In the genomic region with DNA sequence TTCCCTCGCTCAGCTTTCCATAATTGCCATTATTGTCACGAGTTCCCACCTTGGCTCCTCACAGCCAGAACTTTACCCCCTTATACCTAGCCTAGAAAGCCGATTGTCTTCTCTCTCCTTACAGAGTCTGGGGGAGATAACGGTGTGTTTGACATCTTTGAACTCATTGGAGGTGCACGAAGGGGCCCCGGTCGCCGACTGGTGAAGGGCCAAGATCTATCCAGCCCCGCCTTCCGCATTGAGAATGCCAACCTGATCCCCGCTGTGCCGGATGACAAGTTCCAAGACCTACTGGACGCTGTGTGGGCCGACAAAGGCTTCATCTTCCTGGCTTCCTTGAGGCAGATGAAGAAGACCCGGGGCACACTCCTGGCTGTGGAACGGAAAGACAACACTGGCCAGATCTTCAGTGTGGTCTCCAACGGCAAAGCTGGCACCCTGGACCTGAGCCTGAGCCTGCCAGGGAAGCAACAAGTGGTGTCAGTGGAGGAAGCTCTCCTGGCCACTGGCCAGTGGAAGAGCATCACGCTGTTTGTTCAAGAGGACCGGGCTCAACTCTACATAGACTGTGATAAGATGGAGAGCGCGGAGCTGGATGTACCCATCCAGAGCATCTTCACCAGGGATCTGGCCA, we compare ENCODE assay signal across 8 mouse cellular contexts. TPM values are rescaled to one million over a fixed set of nuclear protein-coding genes. Genes with fewer than 3 reads are reported as not detected.
DNase-seq lines count a peak whose midpoint lies in the region; ATAC-seq and TF ChIP-seq lines count a peak whose summit lies in the region.

No protein-coding gene starts in this region.

- peaks cover 8% of the 10 kb centered on the region; the same call in 1 of the 2 replicates for H3K4me1 ChIP-seq in embryonic fibroblast, embryonic 13.5 days (ENCODE audit: control insufficient read depth, insufficient read depth, low read length)
- peaks cover 21% of the 10 kb centered on the region for H3K4me1 ChIP-seq in intestine, embryonic 16.5 days (ENCODE audit: control insufficient read depth, insufficient read depth, low read length)

- H3K4me3 ChIP-seq in C2C12 (ENCODE audit: insufficient read depth, poor library complexity, severe bottlenecking) = peak overlapping the region; percentile 77
- H3K4me3 ChIP-seq in embryonic fibroblast, embryonic 13.5 days (ENCODE audit: insufficient read depth, low read length) = peak overlapping the region; percentile 56
- H3K4me3 ChIP-seq in intestine, embryonic 16.5 days (ENCODE audit: low read length) = peak overlapping the region; percentile 54

- ATAC-seq in intestine, embryonic 16.5 days = peak; percentile 43

- no peaks in the 10 kb centered on the region for H3K27me3 ChIP-seq in C2C12 (ENCODE audit: control insufficient read depth, insufficient read depth, insufficient read length)
- no peaks in the 10 kb centered on the region for H3K27me3 ChIP-seq in intestine, embryonic 16.5 days (replicated peaks; ENCODE audit: control insufficient read depth, insufficient read depth, low read length)

- H3K36me3 ChIP-seq in C2C12 (ENCODE audit: control insufficient read depth, insufficient read depth) = peaks cover 56% of the 10 kb centered on the region
- H3K36me3 ChIP-seq in intestine, embryonic 16.5 days (ENCODE audit: control insufficient read depth, insufficient read depth, low read length) = no peaks in the 10 kb centered on the region; the same call in 1 of the 2 replicates

- no peaks in the 10 kb centered on the region for H3K9me3 ChIP-seq in intestine, embryonic 16.5 days (ENCODE audit: control insufficient read depth, low read length)

- TF ChIP-seq CTCF in C2C12 (IDR thresholded peaks at IDR 0.05; ENCODE audit: control insufficient read depth, insufficient read depth, insufficient read length) = no peak
- TF ChIP-seq CTCF in embryonic fibroblast, embryonic 13.5 days (IDR thresholded peaks at IDR 0.05; ENCODE audit: borderline replicate concordance, insufficient read depth, low read length) = no peak

- peaks cover 47% of the 10 kb centered on the region for H3K79me3 ChIP-seq in C2C12 (ENCODE audit: low read depth)

- H3K9ac ChIP-seq in intestine, embryonic 16.5 days (ENCODE audit: low read depth, low read length) = peak overlapping the region; percentile 62

- DNase-seq in lung, postnatal 10 days = peak; percentile 27
- no peak for DNase-seq in right cerebral cortex, postnatal 36 days (ENCODE audit: low spot score in 2 of 2)
- no peak for DNase-seq in spleen, postnatal 4 days (ENCODE audit: low spot score in 2 of 2)
- no peak for DNase-seq in thymus, postnatal 25 days
- no peak for DNase-seq in urinary bladder, postnatal 10 days (ENCODE audit: low spot score)

- peaks cover 64% of the 10 kb centered on the region for H3K79me2 ChIP-seq in C2C12 (ENCODE audit: control insufficient read depth, insufficient read depth)

- WGBS in intestine, embryonic 16.5 days = 45% methylated on average over 21 of the region's 21 CpGs

- peak; percentile 97 for TF ChIP-seq POLR2A in embryonic fibroblast, embryonic 13.5 days (IDR thresholded peaks at IDR 0.05; ENCODE audit: low read depth, low read length)

- peak overlapping the region; percentile 70 for H3ac ChIP-seq in C2C12 (ENCODE audit: control insufficient read depth, insufficient read length, low read depth)

- peak overlapping the region; percentile 75 for H3K27ac ChIP-seq in embryonic fibroblast, embryonic 13.5 days (ENCODE audit: insufficient read depth, low read length)
- H3K27ac ChIP-seq in intestine, embryonic 16.5 days (ENCODE audit: low read length) = no peak overlapping the region

- peak overlapping the region; percentile 92 for H3K4me2 ChIP-seq in intestine, embryonic 16.5 days (ENCODE audit: low read depth, low read length)

TF ChIP-seq in C2C12, 6 proteins besides CTCF, POLR2A, EP300 and RAD21:
- TF ChIP-seq MYOG (IDR thresholded peaks at IDR 0.05; ENCODE audit: control insufficient read depth, extremely low read depth, insufficient read length) = no peak
- TF ChIP-seq CEBPB (IDR thresholded peaks at IDR 0.05; ENCODE audit: low read depth) = no peak
- no peak for TF ChIP-seq MAX (IDR thresholded peaks at IDR 0.05)
- TF ChIP-seq MYOD1 (IDR thresholded peaks at IDR 0.05; ENCODE audit: control insufficient read depth, insufficient read length, low read depth) = no peak
- no peak for TF ChIP-seq FOSL1 (IDR thresholded peaks at IDR 0.05; ENCODE audit: insufficient read depth, low read length, poor library complexity, severe bottlenecking)
- TF ChIP-seq USF1 (IDR thresholded peaks at IDR 0.05; ENCODE audit: low read depth) = no peak
TF ChIP-seq in C2C12: peak in this region for 0.

RNA-seq across cellular contexts. Expression of a gene that starts 1.3 kb away (rescaled TPM):
- polyA plus RNA-seq in C2C12 (2012; fragmentation: generic; extraction: Trizol) = 126 TPM
- 2,892 and 6,250 TPM in 2 replicates for polyA plus RNA-seq in embryonic fibroblast, embryonic 13.5 days (2011; ENCODE audit: insufficient read length, low read depth, missing spikeins)
- 22.6 and 26.1 TPM in 2 replicates for polyA plus RNA-seq in intestine, embryonic 16.5 days (2015; fragmentation: Nextera tagmentation; extraction: Ambion mirVana)

Comparison
In these comparisons a context has a peak if more than half of its experiments do, and no peak if none do; other contexts are left out.
1. RNA of a gene that starts 1.3 kb away (polyA plus RNA-seq): 2,892 to 6,250 TPM in embryonic fibroblast, embryonic 13.5 days; 126 TPM in C2C12 (single experiment) and 22.6 to 26.1 TPM in intestine, embryonic 16.5 days; every median in the first group is over 10 times any median in the second.
2. Peak in every context shown above with its lines, with median percentiles within 50 percentile points of each other: H3K4me3 ChIP-seq.